Mouse (Mus musculus): ENCODE measurements around the gene Rcor1.

- TF ChIP-seq CTCF (IDR thresholded peaks at IDR 0.05; ENCODE audit: low read depth, low read length) (no peak), POLR2A (IDR thresholded peaks at IDR 0.05; ENCODE audit: borderline replicate concordance, low read depth, low read length) (no peak)
These were observed 57.1 kb downstream of the Rcor1 start for GRCm38 (mm10) chr12:111096249-111096648.
